ENCODE assay signal across 32 mouse cellular contexts in the genomic region with DNA sequence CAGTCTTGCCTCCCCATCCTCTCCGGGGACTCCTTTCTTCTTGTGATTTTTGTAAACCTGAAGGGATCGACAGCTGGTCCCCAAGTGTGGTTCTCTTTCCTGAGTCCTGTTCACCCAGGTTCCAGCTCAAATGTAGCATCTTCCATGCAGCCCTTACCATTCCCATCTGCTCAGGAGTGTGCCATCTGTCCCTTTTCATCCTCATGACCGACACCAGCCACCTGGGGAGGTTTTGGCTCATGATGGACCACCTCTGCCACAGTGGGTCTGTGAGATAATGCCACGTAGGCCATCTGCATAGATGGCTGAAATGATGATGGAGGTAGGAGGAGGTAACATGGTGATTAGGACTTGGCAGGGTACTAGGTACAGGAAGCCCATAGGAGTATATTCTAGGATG. TPM values are rescaled to one million over a fixed set of nuclear protein-coding genes. Genes with fewer than 3 reads are reported as not detected.
"Had no signal": no experiment of that assay in that cellular context is flagged by ENCODE, and none has a peak within 500 bp of the region (broad histone marks: within the 10 kb centered on the region; RNA-seq: fewer than 3 reads in every experiment).

No protein-coding gene starts in this region.

- H3K27me3 ChIP-seq: limb, embryonic 13.5 days; liver, embryonic 12.5 days; liver, embryonic 15.5 days; lung, embryonic 15.5 days; midbrain, embryonic 13.5 days had no signal

- H3K4me3 ChIP-seq: left cerebral cortex, adult 2 months; limb, embryonic 10.5 days; limb, embryonic 13.5 days; liver, embryonic 12.5 days; liver, embryonic 15.5 days; lung, embryonic 15.5 days; megakaryocyte, embryonic 14.5 days; midbrain, embryonic 10.5 days; midbrain, embryonic 13.5 days had no signal

- DNase-seq: kidney, postnatal 25 days; layer of hippocampus, postnatal 36 days; liver; lung, adult 18-20 months; lung, postnatal 10 days; lung, postnatal 36 days; right cerebral cortex, adult 18-20 months; right cerebral cortex, postnatal 14 days; right cerebral cortex, postnatal 4 days; thymus, adult 2 months; thymus, postnatal 14 days; thymus, postnatal 4 days had no signal

- H3K27ac ChIP-seq: kidney, postnatal 0 days; left cerebral cortex, adult 2 months; limb, embryonic 10.5 days; limb, embryonic 13.5 days; liver, embryonic 12.5 days; liver, embryonic 15.5 days; lung, embryonic 15.5 days; midbrain, embryonic 10.5 days; midbrain, embryonic 13.5 days had no signal

RNA-seq across cellular contexts. Expression of gene Cela3a, which starts 19.4 kb away (rescaled TPM):
- total RNA-seq: layer of hippocampus, adult 8-10 months; layer of hippocampus, postnatal 10 days; layer of hippocampus, postnatal 36 days; left cerebral cortex, adult 2 months; left cerebral cortex, postnatal 25 days; midbrain, postnatal 0 days had no signal
- polyA plus RNA-seq: kidney, embryonic 14.5 days; kidney, postnatal 0 days; large intestine, adult 2 months; limb, embryonic 10.5 days; limb, embryonic 13.5 days; liver, embryonic 12.5 days; liver, embryonic 15.5 days; lung, embryonic 15.5 days; midbrain, embryonic 10.5 days; midbrain, embryonic 13.5 days; midbrain, postnatal 0 days; neural tube, embryonic 11.5 days; neural tube, embryonic 14.5 days; stomach, embryonic 14.5 days; stomach, postnatal 0 days; thymus, adult 2 months had no signal

RNA-seq across cellular contexts. Expression of gene Cela3b, which starts 40.1 kb away (rescaled TPM):
- total RNA-seq: layer of hippocampus, adult 8-10 months; layer of hippocampus, postnatal 10 days; layer of hippocampus, postnatal 36 days; left cerebral cortex, adult 2 months; left cerebral cortex, postnatal 25 days; midbrain, postnatal 0 days had no signal
- polyA plus RNA-seq: kidney, embryonic 14.5 days; kidney, postnatal 0 days; limb, embryonic 10.5 days; liver, embryonic 12.5 days; midbrain, embryonic 10.5 days; midbrain, embryonic 13.5 days; midbrain, postnatal 0 days; neural tube, embryonic 11.5 days; neural tube, embryonic 14.5 days; stomach, embryonic 14.5 days had no signal
